Mouse (Mus musculus) adrenal gland, adult 2 months (tissue): ENCODE data around the gene Six6. TPM values are rescaled to one million over a fixed set of nuclear protein-coding genes. Genes with fewer than 3 reads are reported as not detected.

Experiments used
- DNase-seq: peaks from one replicate; pipeline ENCODE4 v3.0.0; 2021
- polyA plus RNA-seq: library from polyadenylated mRNA; depleted of rRNA; stranded (reverse); fragments of >200 nt; gene quantifications from 2 replicates; pipeline ENCODE4 v1.2.3, GENCODE M21; 2012; rRNA removed
- total RNA-seq, 2 experiments: library from RNA; stranded (reverse); gene quantifications; 2 replicates each; pipeline ENCODE4 v1.2.3; 2021

Six6 gene
- total and polyA plus RNA-seq, 3 experiments, result not detected

DNA sequence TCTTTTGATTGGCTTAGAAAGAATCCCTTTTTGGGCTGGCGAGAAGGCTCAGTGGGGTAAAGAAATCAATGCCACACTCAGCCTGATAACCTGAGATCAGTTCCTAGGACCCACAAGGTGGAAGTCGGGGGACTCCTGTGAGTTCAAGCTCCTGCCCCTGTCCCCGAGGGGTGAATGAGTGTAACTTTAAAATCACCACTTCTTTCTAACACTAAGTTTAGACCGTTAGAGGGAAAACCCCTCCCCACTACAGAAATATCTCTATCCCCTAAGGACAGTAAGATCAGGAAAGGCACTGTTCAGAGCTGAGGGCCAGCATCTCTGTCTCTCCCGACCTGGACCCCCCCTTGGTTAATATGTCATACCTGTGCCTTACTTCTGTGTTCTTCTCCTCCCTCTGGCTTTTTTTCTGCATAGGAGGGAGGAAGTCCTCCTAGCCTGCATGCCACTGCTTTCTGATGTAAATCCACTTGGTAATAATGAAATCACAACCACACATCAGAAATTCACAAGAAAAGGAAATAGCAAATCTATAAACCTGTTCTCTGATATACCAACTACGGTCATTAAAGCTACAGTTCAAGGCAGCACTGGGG, 18.2 kb downstream of the Six6 start:
- DNase-seq, result no peak

DNA sequence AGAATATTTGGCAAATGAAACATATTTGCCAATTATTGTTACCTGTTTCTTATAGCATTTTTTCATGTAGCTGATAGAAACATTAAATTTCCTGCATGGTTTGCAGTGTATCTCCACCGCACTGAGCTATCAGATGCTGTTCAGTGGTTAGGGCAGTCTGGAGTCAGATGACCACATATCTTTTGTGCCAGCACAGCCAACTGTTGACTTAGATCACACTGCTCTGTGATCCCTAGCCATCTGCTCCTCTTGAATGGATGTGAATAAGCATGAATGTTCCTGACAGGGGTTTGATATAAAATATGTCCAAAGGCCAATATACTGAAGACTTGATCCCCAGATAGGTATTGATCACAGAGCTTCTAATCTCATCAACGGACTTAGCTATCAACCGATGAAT, 18.8 kb downstream of the Six6 start:
- no peak for DNase-seq

DNA sequence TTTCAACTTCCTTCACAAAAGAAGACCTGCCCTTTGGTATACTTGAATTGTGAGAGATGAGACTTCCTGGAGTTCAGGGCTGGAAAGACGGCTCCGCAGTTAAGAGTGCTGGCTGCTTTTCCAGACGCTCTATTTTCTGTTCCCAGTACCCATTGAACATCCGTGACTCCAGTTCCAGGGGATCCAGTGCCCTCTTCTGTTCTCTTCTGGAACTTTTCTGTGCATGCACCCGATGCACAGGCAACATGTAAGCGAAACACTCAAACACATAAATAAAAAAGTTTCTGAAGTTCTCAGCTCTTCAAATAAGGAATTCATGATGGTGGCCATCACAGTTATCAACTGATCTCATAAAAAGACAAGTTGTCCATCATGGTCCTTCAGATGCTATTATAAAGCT, 23.1 kb downstream of the Six6 start:
- DNase-seq, result no peak

DNA sequence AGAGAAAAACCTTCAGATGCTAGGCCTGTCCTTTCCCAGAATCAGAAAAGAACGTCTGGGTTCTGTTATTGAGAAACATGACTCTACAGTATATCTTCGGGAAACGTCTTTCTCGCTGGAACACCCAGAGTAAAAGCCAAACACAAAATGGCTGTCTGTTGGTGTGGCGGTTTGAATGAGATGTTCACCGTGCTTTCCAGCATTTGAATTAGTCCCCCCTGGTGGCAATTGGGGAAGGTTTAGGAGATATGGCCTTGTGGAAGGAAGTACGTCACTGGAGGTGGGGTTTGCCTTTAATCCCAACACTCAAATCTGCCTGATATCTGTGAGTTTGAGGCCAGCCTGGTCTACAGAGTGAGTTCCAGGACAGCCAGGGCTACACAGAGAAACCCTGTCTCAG, 27.8 kb downstream of the Six6 start:
- DNase-seq, result no peak

DNA sequence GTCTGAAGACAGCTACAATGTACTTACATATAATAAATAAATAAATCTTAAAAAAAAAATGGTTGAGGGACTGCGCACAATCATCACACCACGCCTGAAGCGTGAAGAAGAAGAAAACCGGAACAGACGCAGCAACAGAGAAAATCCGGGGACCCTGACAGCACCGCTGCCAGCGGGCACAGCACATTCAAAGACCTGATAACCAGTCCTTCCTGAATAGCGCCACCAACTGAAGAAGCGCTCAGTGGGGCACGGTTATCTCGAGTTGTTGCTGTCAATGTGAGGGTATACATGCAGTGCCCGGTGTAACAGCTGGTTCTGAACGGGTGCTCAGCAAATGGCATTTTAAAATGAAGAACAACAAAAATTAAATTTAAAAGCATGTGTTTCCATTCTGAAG, 30.9 kb downstream of the Six6 start:
- DNase-seq, result no peak

DNA sequence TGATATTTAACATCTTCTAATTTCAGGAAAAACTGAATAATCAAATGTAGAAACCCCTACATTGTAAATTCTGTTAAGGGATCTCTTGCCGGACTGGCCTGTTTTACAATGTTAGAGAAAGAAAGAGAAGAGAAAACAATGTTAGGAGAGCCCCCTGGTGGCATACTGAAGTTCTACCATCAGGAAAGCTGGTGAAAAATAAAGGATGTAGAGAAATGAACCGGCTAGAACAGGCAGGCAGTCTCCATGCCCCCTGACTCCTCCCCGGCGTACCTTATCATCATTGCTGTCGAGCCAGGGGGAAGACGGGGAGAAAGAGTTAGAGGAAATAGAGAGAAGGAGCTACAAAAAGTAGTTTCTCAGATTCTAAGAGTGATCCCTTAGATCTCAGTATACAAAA, 33.5 kb downstream of the Six6 start:
- DNase-seq, result peak; percentile 27

DNA sequence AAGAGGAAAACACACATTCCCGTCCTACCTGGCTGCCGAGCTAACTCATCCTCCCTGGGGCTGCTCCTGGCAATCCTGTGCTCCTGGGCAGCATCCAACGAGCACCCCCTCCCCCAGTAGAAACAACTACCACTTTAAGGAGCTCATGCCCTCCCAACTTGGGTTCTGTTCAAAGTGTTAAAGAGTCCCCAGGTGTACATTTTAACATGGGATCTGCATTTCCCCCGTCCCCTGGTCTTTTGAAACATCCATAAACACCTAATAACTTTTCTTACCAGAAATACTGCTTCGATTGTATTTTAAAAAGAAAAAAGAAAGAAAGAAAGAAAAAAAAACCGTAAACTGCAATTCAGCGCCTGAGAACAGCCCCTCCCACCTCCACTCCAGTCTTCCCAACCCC, 36.5 kb downstream of the Six6 start:
- no peak for DNase-seq

DNA sequence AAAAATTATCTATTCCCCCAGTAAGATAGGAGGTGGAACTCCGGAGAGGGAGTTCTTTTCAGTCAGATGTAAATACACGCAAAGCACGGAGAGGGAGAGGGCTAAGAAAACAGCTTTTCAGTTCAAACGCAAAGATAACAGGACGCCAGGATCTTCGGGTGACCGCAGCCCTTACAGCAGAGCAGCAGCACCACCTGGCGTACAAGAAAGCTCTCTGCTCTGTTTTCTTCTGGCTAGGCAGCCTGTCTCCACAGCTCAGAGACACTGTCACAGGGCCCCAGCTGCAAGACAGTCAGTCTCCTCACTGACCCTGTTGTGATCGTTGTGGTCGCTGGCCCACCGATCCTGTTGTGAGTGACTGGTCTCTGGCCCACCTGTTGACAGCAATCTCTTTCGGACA, 37.0 kb downstream of the Six6 start:
- DNase-seq, result peak; percentile 77

DNA sequence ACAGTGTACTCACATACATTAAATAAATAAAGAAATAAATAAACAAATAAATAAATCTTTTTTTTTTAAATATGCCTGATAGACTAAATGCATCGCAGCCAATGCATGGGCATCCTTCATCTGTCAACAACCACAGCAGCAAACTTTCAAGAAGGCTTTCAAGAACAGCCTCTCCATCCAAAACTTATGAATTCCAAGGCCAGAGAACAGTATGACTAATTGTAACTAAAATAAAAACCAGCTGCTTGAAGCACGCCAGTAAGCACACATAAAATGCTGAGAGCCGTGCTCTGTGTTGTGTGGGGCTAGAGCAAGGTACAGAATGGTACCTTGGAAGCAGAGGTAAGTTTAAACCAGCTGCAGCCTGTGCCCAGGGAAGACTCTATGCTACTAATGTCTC, 38.2 kb downstream of the Six6 start:
- no peak for DNase-seq

DNA sequence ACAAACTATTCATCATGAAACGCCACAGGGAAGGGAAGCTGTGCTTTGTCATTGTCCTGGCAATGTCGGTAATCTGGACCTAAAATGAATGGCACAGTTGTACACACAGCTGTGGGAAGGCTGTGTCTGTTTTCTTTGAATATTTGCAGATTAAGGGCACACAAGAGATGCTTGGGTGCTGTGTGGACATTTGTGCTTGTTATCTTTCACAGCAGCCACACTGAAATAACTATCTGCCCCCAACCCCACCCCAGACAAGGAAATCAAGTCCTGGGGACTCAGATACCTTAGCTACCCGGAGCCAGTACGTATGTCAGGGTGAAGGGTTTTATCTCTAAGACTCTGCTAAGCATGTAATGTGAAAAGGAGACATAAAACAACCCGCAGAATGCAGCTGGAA, 39.5 kb downstream of the Six6 start:
- DNase-seq, result no peak

DNA sequence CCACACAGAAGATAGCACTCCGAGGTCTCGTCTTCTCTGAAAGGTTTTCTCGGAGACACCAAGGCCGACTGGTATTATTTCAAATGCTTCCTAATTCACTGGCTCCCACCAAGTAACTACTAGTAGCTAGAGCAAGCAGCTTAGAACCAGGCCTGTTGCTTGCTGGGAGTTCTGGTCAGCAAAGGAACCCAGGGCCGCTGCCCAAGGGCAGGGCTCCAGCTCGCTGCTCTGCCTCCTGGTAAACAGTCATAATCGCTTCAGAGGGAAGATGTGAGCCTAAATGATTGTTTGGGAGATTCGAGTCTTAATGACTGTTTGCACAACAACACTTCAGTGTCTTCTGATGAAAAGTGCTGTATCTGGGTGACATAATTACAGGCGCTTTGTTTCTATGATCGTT, 42.9 kb downstream of the Six6 start:
- DNase-seq, result peak; percentile 50

DNA sequence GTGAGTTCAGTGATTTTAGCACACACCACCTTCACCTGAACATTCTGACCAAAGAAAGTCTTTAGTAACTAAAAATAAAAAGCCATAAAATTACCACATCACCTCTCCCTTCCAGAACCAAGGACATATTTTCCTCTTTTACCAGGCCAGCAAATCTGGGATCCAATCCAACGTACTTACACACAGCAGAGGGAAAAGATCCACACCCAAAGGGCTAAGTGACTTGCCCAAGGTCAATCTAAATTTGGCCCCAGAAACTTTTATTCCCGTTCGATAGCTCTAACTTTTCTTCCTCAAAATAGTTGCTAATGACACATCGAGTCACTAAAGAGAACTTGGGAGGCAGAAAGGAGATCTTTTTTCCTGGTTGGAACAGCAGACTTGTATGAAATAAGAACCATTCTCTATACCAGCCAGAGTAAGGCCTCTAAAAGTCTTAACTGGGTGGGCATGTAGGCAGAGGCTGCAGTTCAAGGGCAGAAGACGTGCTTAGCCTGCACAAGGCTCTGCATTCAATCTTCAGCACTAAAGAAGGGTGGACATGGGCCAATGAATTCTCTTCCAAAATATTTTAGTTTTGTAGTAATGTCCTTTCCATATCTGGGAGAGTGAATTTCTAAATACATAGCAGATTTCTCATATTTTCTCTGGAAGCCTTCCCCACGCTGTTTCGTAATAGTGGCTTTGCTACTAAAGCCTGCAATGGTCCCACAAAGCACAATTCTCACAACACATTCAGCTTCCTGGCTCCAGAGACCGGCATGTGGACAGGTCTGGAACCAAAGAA, 43.6 kb downstream of the Six6 start:
- peak; percentile 54 for DNase-seq

Other genes with a start within 250 kb of the Six6 start
- gene Ppm1a, start 182.4 kb upstream of the Six6 start, total RNA-seq, result 100 to 1,000 TPM; 232 to 265 TPM
- 39.0 and 48.1 TPM in 2 replicates for gene Ppm1a, start 182.4 kb upstream of the Six6 start, polyA plus RNA-seq
- gene 4930447C04Rik, start 882 bp downstream of the Six6 start, total RNA-seq, result under 1 TPM; 0.52 to 0.58 TPM
- gene 4930447C04Rik, start 882 bp downstream of the Six6 start, polyA plus RNA-seq, result not detected in 2 replicates
- 1 to 10 TPM; 1.6 to 4.5 TPM for gene Six1, start 114.0 kb downstream of the Six6 start, total RNA-seq
- 0.93 and 2.0 TPM in 2 replicates for gene Six1, start 114.0 kb downstream of the Six6 start, polyA plus RNA-seq
- 1 to 10 TPM in 1 of 2 experiments, under 1 TPM in 1; 0.55 to 1.2 TPM for gene Six4, start 173.6 kb downstream of the Six6 start, total RNA-seq
- 0.13 and 0.20 TPM in 2 replicates for gene Six4, start 173.6 kb downstream of the Six6 start, polyA plus RNA-seq
- gene Mnat1, start 183.8 kb downstream of the Six6 start, total RNA-seq, result 10 to 100 TPM; 15.0 to 23.4 TPM
- 1.4 and 1.9 TPM in 2 replicates for gene Mnat1, start 183.8 kb downstream of the Six6 start, polyA plus RNA-seq